Mouse (Mus musculus) cerebellum, adult 9-10 months (tissue): ENCODE results near the gene Rft1.
"Not testable (repeated sequence)": the region's sequence is repeated elsewhere in the genome, so short reads cannot be mapped to it uniquely, and the experiment has no call there.

Source experiments
- DNase-seq: peaks from one replicate; pipeline ENCODE4 v3.0.0; 2022

The Rft1 gene

DNA sequence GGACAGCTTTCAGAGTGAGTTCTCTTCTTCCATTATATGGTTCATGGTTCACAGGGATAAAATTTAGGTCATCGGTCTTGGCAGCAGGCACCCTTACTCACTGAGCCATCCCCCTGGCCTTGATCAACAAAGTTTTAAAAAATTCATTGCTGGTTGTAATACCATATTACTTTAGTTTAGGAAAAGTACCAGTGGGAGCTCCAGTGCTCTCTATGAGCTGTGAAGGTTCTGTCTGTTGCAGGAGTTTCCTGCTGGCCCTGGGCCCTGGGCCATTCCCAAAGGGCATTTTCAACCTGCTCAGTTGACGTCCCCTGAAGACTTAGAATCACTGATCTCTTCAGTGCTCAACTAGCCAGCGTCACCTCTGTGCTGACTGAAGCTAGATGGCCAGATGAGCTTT lies 28.0 kb downstream of the Rft1 start:
- no peak for DNase-seq

DNA sequence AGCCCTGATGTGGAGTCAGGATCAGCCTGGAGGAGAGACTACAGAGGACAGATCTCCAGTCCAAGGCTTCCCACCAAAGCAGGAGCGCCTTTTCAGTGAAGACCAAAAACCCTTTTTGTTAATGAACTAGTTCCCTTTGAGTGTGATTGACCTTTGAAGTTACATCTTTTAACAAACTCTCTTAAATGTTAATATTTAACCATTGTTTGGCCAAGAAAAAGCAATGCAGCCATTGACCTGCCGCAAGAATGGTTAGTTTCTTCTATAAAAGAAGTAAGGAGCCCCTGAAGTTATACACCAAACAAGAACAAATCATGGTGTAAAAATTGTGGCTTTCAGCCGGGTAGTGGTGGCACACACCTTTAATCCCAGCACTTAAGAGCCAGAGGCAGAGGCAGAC lies 36.5 kb downstream of the Rft1 start:
- DNase-seq = no peak

DNA sequence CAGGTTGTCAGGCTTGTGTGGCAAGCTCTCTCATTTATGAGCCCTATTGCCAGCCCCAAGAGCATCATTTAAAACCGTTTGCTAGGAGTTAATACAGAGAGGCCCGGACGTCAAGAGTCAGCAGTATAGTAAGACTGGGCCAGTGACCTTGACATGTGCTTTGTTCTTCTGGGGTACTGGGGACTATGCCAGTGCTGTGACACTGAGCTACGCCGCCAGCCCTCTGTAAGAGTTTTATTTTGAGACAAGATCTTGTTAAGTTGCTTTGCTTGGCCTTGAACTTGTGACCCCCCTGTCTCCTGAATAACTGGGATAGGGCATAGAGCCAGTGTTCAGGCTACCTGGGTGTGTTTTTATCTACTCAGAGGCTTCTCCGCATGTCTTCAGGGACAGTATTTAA lies 38.3 kb downstream of the Rft1 start:
- no peak for DNase-seq

DNA sequence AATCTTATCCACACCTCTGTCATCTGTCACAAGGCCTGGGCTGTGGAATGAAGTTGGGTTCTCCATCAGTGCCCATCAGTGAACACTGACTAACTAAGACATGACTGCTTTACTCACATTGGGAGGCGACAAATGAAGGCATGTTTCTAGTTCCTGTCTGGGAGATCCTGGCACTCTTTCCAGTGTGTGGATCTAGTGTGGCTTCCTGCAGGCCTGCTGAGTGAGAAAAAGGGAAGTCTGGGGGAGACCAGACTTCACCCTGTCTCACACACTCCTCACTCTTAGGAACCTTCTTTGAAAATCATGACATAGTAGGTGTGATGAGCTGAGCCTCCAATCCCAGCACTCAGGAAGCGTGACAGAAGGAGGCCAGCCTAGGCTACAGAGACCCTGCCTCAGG lies 40.6 kb downstream of the Rft1 start:
- no peak for DNase-seq

DNA sequence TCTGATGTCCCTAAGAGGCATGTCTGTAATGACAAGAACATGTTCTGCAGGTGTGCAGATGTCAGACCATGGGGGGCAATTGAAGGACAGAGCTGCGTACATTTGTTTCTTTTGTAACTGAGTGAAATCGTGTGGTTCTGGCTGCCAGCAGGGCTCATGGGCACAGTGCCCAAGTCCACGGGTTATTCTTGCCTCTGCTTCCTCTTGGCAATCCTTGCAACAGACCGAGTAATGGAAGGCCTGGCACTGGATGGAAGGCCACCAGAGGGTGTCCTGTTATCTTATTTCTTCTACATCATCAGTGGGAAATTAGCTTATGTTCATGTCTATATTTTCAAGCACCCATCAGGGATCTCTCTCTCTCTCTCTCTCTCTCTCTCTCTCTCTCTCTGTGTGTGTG lies 41.4 kb downstream of the Rft1 start:
- DNase-seq = peak; percentile 90

DNA sequence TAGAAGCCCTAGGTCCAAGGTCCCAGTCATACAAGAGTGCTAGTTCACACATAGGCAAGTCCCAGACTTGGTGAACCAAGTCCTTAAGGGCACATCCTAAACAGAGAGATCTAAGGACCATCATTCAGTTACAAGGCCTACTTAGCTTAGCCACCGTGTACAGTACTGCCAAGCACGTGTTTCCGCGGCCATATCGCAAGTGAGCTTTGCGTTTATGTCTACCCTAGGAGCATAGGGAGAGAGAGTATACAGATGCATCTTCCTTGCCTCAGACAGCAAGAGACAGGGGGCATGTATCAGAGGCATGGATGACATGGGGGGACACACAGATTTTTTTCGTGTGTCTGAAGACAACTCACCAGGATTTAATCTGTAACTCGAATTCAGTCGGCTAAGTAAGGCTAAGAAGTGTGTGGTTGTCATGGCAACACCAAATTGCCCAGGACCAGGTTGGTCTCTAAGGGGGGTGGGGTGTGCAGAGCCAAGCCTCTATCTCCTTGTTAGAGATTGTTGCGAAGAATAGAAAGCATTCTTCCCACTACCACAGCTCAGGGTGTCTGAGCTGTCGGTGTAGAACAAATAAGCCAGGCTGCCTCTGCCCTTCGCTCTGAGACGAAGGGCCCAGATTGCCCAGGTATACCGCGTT lies 43.4 kb downstream of the Rft1 start:
- no peak for DNase-seq

DNA sequence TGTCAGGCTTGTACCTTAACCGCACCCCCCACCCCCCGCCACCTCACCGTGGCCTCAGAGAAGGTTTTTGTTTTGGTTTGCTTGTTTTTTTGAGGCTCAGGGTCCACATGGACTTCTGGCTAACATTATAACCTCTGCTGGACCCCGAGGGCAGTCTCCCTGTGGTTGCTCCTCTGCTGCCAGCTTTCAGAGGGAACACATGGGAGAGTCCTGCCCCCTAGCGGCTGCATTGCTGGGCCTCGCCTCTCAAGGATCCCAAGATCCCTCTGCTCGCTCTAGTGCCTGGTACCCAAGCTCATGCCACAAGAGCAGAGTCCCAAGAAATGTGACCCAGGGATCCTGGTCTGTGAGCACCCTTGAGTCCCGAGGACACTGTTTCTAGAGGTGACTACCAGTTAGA lies 45.5 kb downstream of the Rft1 start:
- DNase-seq = no peak

DNA sequence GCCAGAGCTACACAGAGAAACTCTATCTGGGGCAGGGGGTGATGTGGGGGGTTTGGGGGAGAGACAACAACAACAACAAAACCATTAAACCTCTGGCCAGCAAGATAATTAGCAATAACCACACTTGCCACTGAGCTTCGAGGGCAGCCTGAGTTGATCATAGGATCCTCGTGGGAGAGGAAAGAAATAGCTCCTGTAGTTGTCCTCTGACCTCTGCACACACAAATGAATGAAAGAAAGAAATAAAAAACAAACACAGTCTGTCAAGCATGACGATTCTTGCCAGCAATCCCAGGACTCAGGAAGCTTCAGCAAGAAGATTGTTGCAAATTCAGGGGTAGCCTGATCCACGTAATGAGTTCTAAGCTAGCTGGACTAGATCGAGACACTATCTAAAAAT lies 48.4 kb downstream of the Rft1 start:
- no peak for DNase-seq

DNA sequence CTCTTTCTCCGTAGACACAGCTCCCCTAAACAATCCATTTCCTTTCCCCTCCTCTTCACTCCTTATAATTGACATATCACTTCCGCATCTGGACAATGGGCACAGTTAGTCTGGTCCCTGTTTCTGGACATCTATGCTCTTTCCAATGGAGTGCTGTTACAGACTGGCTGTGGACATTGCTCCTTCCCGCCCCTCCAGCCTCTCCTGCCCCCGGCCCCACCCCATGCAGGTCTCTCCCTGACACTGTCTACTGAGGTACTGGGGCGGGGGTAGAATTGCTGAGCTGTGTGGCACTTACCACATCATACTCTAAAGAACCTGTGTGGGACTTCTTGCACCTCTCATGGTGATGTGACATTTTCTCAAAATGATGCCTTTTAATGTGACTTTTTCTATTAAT lies 48.9 kb downstream of the Rft1 start:
- DNase-seq = no peak

DNA sequence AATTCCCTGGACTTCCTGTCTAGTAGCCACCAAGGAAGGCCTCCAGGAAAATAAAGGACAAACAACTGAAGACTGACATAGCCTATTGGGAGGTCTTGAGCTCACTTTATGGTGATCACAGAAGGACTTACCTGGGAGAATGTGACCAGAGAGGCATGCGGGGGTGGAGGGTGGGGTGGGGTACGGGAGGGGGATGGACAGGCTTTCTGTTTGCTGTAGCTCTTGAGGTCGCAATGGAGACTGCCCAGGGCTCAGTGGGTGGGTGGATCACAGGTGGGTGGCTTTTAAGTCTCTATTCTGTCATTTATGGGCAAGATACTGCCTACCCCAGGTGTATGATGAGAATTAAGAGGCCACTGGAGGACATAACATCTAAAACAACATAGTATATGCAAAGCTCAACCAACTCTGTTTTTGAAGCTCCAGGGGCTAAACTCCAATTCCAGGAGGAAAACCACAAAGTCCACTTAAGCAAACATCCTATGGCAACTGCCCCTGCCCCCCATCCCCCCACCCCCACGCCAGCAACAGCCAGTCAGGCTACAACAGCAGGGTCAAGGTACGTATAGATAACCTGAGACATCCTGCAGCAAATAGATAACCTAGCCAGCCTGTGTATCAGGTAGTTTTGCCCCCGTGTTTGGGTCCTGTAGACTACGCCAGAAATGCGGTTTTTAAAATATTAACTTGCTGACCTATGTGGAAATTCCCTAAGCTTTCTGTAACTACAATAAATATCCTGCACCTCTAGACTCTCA lies 50.1 kb downstream of the Rft1 start:
- no peak for DNase-seq

DNA sequence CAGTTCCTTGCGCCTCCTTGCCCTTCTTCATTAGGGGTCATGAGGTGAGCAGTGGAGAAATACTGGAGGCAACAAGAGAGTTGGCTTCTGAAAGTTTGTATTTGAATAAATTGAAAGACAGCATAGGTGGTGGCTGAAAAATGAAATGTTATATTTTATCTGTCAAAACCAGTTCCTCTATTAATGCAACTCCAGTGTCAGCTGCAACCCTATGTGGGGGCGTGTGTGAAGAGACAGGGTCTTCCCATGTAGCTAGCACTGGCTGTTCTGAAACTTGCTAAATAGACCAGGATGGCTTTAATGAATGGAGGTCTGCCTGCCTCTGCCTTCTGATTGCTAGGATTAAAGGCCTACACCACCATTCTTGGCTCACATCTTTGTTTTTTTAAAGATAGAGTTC lies 57.7 kb downstream of the Rft1 start:
- no peak for DNase-seq

DNA sequence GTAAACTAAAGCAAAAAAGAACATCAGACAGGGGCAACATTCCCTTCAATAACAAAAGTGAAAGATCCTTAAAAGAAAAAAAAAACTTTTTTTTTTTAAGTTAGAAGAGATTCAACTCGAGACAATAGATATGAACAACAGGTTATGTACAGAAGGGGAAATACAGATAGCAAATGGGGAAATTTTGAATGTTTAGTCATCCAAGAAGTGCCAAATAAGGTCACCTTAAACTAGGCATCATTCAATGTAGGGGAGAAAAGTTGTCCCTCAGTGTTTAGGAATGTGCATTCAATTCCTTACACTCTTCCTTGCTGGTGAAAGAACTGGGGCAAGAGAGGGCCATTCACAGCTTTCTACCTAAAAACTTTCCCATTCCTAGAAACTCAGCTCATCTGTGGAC lies 59.6 kb downstream of the Rft1 start:
- DNase-seq = no peak

DNA sequence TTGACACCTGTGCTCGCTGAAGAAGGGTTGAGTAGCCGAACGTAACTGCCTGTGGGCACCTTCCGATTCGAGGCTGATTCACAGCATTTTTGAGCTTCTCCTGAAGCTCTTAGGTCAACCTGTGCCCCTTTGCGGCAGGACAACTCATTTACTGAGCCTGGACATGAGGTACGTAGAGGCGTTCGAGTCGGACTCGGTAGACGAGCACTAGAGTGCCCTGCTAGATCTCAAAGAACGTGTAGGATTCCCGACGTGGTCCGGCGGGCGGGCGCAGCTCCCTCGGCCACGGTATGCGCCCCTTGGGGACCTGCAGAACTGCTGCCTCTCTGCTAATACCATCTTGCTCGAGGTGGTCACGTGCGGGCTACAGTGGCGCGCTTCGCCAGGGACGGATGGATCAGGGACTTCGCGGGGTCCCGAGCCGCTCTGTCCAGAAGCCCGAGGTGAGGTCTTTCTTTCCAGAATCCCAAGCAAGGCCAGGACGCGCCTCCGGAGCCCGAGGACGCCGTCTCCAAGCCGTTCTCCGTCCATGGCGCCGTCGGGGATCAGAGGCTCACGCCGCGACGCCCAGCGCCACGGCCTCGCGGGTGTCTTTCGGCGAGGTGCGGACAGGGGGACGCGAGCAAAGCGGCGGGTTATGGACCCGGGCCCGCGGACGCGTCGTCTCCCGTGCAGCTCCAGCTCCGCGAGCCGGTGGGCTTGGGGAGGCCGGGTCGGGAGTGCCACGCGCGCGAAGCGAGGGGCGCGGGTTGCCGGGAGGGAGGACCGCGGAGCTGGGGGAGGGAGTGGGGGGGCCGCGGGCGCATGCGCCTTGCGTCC lies 60.8 kb downstream of the Rft1 start, which contains the start of gene Sfmbt1:
Gene Sfmbt1 (plus strand): TSS at position 51 of the 819 bp plus-strand sequence.
- peak; percentile 50 for DNase-seq

DNA sequence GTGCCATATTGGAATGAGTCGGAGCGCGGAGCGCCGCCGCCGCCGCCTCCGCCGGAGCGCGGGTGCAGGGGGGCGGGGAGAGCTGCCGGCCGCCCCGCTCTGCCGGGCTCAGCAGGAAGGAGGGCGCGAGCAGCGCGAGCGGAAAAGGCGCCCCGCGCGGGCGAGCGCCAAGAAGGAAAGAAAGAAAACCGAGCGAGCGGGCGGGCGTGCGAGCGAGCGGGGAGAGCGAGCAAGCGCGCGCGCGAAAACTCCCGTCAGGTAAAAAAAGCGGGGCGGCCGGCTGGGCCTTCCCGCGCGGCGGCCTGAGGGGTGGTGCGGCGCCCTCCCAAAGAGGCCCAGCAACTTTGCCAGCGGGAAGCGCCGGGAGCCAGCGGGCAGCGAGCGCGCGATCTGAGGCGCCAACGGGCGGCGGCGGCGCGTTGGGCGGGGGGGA lies 61.5 kb downstream of the Rft1 start:
- peak; percentile 79 for DNase-seq

DNA sequence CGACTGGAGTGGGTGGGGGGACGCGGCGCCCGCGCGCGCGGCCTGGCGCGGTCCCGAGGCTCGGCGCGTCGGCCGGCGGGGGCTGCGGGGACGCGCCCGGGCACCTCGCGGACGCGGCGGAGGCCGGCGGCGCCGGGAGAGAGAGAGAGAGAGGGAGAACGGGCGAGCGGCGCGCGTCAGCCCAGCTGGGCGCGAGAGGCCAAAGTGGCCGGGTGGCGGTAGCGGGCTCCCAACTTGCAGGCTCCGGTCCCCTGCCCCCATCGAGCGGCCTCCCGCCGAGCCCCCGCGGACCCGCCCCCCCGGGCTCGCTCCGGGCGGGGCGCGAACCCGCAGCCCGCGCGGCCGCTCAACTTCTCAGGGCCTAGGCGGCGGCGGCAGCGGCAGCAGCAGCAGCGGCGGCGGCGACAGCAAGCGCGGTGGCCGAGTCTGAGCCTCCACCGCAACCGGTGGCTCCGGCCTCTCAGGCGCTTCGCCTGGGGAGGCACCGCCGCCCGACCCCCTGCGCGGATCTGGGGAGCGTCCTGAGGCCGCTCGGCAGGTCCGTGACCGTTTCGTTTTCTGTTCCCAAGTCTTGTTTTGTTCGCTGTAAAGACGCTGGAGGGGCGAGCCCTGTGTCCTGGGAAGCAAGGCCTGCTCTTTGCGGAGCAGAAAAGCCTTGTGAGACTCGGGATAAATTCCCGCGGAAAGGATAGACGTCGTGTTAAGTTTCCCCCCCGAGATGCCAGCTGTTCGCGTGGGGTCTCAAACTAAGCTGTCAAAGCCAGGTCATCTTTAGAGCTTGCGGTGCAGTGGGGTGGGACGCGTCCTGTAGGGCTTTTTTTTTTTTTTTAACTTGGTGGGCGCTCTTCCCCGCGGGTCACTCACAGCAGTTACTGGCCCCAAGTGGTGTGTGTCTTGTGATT lies 62.1 kb downstream of the Rft1 start:
- DNase-seq = peak; percentile 71

DNA sequence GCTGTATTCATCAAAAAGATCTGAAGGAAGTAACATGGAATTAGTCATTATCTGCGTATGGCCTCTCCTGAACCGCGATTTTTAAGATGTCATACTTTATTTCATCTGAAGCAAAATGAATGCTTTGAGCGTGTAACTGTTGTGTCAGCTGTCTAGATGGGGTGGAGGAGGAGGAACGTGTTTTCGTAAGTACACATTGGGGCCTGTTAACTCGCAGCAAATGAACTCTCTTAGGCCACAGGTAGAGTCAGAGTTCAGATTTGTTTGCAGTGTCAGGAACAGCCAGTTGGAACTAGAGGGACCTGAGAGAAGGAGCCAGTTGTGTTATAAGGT lies 62.8 kb downstream of the Rft1 start:
- peak; percentile 38 for DNase-seq

DNA sequence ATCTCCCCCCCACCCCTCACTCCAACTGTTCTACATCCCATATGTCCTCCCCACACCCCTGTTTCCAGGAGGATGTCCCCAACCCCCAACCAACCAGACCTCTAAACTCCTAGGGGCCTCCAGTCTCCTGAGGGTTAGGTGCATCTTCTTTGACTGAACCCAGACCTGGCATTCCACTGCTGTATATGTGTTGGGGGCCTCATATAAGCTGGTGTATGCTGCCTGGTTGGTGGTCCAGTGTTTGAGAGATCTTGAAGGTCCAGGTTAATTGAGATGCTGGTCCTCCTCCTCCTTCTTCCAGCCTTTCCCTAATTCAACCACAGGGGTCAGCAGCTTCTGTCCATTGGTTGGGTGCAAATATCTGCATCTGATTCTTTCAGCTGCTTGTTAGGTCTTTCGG lies 64.5 kb downstream of the Rft1 start:
- not testable (repeated sequence) for DNase-seq

DNA sequence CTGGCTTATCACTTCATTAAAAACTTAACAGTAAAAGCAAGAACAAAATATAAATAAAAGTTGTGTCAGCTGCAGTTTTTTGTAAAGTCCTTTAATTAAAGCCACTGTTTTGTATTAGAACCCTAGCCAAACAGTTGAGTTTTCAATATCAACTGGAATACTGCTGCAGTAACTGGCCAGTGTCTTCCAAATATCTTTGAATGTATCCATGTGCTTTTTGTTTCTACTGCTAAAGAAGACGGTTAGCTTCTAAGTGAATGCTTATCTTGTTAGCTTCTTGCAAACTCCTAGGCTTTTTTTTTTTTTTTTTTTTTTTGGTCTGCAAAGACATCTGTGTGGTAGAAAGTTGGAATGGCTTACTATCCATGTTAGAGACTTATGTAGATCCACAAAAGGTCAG lies 65.4 kb downstream of the Rft1 start:
- no peak for DNase-seq

DNA sequence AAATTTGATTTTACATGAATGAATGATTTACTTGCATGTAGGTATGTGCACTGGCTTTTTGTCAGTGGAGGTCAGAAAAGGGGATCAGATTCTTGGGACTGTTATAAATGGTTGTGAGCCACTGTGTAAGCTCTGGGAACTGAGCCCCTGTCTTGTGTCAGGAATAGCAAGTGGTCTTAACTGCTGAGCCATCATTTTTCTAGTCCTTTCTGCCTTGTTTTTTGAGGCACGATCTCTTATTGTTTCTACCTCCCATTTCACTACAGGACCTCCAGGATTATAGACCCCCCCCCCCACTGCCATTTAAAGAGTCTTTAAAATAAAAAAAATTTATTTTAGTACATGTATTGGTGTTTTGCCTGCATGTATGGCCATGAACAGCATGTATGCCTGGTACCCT lies 67.7 kb downstream of the Rft1 start:
- no peak for DNase-seq

DNA sequence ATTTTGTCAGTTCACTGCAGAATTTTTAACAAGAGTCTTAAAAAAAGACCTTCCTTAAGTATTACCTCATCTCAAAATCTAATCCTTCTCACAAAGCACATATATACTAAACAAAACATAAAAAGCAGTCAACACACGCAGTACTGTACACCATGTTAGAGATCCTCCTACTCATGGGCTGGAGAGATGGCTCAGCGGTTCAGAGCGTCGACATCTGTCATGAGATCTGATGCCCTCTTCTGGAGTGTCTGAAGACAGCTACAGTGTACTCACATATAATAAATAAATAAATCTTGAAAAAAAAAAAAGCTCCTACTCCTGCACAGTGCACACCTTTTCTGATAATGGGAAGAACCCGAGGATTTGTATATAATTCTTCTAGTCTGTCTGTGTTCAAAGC lies 68.2 kb downstream of the Rft1 start:
- DNase-seq = no peak

DNA sequence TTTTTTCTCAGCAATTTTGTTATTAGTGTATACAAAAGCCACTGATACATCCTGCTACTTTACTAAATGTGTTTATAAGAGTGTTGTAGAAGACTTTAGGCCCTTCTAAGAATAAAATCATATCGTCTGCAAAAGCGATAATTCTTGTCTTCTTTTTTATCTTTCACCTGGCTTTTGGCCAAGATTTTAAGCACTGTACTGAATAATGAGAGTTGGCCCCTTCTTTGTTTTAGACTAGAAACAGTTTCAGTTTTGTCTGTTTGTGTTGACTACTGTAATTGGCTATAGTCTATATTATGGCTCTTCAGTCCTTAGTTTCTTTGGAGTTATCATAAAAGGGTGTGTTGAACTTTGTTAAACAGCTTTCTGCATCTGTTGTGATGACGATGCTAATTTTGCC lies 77.7 kb downstream of the Rft1 start:
- no peak for DNase-seq

DNA sequence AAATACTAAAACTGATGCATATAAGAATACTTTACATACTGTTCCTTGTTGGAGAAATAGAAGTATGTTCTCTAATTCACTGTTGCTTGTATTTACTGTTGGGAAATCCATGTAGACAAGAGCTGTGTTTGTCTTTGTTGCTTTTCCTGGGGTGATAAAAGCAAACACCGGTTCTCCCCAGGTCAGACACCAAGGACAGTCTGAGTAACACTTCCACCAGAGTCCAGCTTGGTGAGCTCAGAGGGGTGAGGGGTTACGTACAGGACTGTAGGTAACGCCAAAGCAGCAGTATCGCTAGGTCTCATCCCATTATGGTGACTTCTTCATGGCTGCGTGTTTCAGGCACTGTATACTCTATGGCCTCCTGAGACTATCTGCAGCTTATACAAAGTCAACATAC lies 80.5 kb downstream of the Rft1 start:
- no peak for DNase-seq

DNA sequence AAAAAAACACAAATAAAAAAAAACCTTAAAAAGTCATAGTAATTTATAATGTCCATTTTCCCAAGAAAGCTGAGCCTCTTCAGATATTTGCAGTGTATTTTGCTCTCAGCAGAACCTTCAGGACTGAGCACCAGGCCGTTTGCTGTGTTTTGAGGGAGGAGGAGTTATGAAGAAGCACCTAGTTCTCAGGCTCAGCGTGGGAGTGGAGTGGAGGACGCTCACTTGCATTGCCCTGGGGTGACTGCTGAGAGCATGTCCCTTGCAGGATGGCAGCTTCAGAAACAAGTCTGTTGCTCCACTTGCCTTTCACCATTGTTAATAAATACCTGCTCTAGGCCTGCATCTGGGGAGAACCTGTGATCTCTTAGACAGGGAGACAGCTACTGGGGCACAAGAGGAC lies 81.7 kb downstream of the Rft1 start:
- DNase-seq = no peak
